Mouse (Mus musculus) retina, adult 2 months (tissue): ENCODE measurements around the gene Bsn.

Source experiments
- DNase-seq: peaks from one replicate; pipeline ENCODE4 v3.0.0-alpha.2; 2012; ENCODE audit warnings: low read depth, low spot score

Bsn gene

DNA sequence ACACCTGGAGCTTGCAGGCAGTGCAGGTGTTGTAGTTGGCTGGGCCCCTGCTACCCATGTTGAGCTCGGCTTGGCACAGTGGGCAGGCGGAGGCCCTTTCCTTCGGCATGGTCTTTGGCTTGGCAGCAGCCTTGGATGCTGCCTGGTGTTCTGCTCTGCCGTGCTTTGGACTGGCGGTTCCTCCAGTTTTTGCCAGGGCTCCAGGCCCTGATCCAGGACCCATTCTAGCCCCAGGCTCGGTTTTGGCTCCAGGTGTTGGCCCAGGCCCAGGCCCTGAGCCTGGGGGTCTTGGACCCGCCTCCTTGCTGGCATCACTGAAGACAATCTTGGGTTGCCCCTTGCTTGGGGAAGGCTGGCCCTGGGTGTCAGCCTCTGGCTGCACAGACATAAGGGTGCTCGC, 64.5 kb downstream of the Bsn start:
- DNase-seq = no peak

DNA sequence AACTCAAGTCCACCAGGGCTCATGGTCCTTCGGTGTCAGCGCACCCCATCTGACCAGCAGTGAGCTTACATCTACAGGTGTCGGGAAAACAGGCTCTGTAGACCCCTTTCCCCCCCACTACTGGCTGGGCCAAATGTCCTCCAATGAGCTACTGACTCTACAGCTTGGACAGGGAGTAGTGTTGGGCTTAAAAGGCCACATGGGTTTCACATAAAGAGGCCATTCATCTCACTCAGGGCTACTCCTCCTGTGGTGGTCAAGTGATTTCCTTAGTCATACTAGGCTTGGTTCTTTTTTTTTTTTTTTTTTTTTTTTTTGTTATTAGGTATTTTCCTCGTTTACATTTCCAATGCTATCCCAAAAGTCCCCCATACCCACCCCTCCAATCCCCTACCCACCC, 66.3 kb downstream of the Bsn start:
- DNase-seq = no peak

DNA sequence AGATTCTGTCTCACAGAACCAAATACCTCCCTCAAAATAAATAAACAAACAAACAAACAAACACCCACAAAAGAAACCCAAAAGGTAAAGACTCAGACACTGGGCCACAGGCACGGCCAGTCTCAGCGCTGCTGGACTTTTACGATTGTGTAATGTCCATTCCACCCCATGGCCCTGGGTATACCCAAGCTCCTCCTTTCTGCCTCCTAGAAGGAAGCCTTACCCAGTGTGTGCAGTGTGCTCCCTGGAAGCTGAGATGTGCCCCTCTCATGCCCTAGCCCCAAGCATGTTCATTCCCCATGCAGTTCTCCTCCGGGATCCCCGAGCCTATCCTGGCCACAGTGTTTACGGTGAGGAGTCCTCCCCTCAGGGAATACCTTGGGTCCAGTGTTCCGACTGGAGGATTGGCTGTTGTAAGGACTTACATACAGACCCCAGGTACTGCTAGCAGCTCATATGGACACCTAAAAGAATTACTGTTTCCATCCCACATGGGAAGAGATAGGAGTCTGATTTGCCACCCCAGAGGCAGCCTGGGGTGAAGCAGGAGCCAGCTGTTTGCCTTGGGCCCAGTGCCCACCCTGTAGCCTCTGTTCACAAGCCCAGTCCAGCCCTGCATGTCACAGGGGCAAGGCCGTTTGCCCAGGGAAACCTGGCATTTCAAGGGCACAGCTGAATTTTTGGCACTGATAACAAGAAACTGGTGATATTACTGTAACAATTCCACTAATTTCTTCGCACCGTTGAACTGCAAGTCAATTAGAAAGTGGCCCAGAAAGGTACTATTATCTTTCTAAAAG, 68.8 kb downstream of the Bsn start:
- no peak for DNase-seq

DNA sequence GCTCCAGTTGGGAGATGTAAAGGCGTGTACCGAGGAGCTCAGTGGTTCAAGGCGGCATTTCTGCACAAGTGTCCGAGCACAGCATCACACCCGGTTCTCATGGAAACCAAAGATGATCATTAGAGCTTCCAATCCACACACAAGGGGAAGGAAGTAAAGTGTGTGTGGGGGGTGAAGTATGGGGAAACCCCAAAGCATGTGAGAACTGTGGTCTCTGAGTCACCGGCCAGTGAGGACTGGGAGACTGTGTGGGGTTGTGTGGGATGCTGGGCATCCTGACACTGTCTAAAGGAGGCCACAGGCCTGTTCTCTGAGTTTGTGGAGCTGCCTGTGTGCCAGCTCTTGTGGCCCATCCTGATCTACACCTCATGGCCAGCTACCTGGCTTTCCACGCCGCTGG, 69.5 kb downstream of the Bsn start:
- DNase-seq = no peak

DNA sequence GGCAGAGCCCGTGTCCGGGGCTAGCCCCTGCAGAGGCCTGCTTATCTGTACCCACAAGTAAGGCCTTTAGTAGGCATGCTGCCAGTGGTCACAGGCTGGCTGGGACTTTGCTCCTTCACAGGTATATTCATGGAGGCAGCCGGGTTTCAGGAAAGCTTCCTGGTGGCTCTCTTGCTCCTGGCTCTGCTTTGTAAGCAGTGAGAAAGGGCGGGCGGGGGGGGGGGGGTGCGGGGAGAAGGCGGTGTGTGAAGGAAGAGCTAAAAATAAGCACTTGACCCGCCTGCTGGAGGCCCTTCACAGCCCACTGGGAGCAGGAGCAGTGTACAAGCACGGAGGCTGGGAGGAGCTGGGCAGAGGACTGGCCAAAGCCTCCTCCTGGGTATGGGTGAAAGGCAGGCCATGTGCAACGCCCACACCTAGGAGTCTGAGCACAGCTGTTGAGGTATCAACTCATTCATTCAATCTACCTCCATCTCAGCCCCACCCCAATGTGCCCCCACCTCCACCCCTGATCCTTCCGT, 70.2 kb downstream of the Bsn start:
- DNase-seq = no peak

DNA sequence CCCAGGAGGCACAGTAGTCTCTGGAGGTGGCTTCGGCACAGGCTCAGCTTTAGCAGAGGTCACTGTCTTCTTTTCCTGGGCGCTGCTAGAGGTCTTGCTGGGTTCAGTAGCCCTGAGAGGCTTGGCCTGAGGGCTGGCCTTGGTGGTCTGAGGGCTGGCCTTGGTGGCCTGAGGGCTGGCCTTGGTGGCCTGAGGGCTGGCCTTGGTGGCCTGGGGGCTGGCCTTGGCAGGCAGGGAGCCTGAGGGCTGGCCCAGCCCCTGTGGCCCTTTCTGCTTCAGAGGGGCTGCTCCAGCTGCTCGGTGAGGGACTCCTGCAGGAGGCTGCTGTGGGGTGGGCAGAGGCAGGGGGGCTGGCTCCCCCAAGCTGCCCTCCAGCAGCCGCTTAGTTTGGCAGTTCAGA, 73.0 kb downstream of the Bsn start:
- no peak for DNase-seq

DNA sequence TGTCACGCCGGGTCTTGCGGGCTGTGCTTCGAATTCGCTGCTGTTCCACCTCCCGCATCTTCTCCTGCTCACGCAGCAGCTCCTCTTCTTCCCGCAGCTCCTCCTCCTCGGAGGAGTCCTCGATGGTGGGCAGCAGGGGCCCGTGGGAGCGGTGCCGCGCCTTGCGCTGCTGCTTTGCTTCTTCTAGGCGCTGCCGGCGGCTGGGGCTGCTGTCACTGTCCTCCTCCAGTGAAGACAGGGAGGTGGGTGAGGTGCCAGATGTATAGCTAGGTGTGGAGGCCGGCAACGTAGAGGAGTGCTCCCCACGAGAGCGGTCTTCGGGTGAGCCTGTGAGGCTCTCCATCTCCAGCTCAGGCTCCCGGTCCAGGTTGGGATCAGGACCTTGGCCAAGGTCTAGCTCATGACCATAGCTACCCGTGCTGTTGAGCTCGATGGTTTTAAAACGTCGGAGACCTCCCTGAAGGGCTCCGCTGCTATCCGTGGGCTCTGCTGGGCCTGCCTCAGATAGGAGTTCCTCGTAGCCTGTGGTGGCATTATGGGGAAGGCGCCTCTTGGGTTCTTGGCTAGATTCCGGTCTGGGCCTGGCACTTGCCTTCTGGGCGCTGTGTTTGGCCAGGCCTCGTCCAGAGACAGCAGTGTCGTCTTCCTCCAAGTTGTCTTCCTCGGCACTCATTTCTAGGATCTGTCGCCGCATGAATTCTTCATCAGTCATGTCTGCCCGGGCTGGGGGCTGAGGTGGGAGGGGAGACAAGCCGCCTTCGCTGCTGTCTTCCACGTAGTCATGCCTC, 74.7 kb downstream of the Bsn start:
- no peak for DNase-seq

DNA sequence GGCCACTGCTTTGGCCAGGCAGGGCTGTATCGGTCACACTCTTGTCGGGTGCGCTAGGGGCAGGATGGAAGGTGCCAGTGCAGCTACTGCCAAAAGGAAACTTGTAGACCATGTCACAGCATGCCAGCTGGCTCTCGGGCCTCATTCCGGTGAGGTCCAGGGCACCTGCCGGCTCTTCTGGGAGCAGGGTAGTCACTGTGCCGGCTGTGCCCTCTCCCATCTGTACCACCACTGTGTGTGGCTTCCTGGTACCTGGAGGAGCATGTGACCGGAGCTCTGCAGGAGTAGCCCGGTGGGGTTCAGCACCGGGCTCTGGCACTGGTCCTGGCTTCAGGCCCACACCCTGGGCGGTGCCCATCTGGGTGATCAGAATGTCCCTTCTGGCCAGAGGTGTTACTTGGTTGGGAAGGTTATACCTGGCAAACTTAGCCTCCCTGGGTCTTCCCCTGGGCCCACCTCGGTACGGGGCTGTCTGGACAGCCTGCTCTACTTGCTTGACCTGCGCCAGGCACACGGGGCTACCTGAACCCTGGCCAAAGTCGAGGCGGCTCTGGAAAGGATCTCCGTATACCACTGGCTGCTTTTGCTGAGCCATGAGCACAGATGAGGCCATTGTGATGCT, 77.4 kb downstream of the Bsn start:
- DNase-seq = no peak

DNA sequence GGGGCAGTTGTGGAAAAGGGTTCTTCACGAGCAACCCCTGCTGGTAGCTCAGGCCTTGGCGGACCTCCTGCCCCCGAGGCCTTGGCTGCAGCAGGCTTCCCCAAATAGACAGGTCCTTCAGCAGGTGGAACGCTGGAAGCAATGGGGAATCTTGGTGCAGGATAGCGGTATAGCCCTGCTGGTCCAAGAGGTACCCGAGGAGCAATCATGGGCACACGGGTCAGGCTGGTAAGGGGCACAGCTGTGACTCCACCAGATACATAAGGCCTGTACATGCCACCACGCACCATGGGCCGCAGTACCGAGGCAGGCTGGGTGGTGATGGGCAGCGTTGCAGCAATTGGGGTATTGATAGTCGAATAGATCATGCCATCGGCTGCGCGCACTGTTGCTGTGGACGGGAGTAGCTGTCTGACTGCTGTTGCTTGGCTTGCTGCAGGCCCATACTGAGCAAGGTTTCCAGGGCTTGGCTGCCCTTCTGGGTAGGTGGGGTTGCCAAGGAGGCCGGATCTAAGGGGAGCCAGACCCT, 78.5 kb downstream of the Bsn start:
- DNase-seq = no peak

DNA sequence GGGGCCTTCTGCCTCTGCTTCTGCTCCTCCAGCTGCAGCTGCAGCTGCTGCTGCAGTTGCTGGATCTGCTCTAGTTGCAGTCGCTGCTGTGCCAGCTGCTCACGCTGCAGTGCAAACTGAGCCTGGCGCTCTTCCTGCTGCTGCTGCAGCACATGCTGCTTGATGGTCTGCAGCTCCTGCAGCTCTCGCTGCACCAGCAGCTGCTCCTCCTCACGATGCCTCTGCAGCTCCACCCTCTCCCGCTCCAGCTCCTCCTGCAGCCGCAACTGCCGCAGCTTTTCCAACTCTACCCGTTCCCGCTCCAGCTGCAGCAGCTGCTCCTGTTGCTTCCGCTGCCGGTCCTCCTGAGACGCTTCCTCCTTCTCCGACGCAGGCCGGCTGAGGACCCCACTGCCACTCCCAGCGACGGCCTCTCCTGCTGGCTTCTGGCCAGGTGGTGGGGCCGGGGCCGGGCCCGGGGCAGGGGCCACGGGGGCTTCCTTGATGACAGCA, 79.0 kb downstream of the Bsn start:
- DNase-seq = no peak

DNA sequence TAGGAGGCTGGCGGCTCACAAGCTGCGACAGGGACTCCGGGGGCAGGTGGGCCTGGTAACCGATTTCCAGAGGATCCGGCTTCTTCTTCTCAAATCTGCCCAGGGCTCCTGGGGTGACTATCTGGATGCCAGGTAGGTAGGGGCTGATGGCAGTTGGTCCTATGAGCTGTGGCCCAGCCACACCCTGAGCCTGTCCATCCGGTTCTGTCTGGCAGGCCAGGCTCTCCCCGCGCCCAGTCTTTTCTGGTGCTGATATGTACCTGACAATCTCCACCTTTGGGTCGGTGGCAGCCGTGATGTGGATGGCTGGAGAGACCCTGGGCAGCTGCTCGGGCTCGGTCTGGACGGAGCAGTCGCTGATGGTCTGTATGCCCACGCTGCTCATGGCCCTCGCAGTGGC, 80.0 kb downstream of the Bsn start:
- no peak for DNase-seq

DNA sequence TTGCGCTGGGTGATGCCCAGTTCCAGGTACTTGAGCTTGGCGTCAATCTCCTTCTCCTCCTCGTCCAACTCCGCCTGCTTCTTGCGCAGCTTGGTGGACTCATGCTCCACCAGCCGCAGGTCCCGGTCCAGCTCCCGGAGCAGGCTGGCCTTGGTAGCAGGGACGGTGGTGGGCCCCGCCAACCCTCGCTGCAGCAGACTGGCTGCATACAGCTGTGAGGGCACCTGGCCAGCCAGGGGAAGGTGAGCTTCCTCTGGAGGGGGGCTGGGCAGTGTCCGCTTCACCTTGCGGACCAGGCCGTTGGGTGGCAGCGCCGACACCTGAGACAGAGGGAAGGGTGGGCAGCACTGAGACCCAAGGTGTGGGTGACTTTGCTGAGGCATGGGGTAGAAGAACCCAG, 82.3 kb downstream of the Bsn start:
- no peak for DNase-seq

DNA sequence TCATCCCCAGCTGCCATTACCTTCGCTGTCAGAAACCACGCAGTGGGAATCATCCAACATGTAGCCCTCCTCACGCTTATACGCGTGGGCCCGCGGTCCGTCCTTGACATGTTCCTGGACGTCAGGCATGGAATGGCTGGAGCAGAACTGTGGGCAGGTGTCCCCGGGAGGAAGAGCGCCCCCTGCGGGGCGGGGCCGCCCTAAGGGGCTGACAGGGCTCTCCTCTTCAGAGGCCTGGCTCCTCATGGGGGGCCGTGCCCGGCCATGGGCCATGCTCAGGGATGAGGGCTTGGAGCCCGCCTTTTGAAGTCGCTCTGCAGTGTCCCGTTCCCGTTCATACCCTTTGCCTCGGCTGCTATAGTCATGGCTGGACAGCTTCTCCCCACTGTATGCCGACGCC, 84.1 kb downstream of the Bsn start:
- no peak for DNase-seq

DNA sequence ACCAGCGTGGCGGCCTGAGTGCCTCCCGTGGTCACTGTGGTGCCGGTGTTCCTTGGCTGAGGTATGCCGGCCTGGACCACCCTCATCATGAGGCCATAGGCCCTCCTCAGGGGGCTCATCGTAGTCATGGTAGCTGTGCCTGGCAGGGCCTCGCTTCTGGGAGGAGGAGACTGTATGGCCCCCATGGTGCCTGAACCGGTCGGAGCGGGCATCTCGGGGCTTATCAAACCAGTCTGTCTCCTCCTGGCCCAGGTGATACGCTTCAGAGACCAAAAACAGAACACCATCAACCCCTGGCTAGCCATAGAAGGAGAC, 84.7 kb downstream of the Bsn start:
- DNase-seq = no peak

DNA sequence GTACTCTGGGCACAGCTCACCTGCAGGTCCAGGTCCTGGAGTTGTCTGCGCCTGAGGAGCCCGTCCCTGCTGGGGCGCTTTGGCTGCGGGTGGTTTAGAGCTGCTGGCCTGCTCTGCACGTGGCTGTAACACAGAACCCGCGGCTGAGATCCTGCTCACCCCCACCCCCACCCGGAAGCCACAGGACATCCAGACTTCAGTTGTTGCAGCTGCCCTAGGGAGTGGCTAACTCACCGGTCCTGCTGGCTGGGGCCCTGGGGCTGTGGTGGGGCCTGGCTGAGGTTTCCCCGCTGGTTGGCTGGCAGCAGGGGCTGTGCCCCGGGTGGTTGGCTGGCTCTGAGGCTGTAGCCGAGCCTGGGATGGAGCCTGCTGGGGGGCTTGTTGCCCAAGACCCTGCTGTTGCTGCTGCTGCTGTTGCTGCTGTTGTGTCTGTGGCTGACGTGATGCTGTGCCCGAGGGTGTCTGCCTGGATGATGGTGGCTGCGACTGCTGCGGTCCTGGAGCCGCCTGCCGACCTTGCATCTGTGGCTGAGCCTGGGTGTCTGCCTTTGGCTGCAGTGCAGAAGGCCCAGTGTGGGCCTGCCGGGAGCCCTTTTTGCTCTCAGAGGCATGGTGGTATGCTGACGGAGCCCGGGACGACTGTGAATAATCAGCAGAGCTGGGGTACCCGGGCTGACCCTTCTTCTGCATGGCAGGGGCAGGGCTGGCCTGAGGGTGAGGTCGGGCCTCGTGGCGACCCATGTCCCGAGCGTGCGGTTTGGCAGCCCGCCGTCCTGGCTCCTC, 85.2 kb downstream of the Bsn start:
- DNase-seq = no peak

DNA sequence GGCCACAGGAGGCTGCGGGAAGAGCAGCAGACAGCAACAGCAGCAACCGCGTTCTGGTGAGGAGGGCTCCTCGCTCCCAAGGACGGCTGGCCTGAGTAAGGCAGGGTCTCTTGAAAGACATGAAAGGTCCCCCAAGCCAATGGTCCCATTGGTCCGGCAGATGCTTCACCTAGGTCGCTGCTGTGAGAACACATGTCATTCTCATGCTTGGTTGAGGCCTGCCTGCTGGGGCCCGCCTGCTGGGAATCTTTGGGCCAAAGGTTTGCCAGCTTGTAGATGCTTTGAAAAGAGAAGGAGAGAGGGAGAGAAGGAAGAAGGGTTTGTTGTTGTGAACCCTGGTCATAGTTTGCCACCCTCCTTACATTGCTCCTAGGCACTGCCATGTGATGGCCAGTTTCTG, 90.6 kb downstream of the Bsn start:
- no peak for DNase-seq

DNA sequence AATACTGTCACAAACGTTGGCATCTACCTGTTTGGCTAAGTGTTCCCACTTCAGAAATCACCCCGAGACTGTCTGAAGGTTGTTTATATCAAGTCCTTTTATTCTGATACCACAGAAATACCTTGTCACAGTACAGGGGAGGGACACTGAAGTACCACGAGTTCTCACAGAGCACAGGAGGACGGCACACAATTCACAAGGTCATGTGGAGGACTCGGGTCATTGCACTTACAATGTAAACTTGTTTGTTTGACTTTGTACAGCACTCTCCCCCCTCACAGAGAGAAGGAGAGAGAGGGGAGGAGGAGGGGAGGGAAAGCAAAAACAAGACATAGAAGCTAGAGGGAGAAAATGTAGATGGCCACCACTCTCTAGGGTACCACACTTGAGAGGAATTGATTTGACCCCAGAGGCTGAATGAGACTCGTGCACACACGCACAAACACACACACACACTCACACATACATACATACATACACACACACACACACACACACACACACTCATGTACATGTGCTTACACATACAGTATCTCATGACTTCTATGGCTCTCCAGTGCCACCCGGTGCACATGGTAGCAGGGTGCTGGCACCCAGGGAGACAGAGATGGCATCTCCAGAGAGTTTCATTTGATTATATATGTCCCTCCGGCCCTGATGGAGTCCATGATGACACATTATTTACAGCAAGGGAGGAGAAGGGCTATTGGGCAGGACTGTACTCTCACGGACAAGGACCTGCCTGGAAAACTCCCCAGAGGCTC, 94.1 kb downstream of the Bsn start:
- DNase-seq = no peak

DNA sequence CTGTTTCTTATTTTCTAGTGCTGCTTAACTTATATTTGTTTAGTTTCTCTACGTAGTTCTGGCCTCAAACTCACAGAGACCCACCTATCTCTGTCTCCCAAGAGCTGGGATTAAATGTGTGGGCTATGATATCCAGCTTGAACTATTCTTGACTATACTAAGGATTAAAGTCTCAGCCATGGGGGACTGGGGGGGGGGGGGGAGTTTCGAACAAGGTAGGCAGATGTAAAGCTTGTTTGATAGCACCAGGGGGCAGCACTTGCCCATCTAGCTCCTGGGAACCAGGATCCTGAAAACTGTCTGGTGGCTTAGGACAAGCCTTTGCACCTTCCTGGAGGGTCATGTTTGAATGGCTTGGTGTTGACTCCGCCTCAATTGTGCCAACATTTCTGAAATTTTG, 94.7 kb downstream of the Bsn start:
- peak; percentile 76 for DNase-seq

DNA sequence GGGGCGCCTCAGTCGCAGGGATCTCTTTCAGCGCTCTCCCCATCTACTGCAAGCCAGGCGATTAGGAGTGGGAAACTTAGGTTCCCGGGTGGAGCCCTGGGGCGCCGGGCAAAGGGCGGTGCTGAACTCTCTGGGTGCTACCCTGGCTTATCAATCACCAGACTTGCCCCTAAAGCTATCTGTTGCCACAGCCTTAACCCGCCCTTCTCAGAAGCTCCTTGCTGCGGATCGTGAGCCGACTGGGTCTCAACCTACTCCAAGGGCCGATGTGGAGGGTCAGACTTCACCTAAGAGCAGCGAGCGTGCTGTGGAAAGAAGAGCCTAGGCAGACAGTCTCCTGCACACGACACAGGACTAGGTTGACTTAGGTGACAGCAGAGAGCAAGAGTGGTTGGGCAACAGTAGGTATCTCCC, 95.2 kb downstream of the Bsn start:
- DNase-seq = no peak

DNA sequence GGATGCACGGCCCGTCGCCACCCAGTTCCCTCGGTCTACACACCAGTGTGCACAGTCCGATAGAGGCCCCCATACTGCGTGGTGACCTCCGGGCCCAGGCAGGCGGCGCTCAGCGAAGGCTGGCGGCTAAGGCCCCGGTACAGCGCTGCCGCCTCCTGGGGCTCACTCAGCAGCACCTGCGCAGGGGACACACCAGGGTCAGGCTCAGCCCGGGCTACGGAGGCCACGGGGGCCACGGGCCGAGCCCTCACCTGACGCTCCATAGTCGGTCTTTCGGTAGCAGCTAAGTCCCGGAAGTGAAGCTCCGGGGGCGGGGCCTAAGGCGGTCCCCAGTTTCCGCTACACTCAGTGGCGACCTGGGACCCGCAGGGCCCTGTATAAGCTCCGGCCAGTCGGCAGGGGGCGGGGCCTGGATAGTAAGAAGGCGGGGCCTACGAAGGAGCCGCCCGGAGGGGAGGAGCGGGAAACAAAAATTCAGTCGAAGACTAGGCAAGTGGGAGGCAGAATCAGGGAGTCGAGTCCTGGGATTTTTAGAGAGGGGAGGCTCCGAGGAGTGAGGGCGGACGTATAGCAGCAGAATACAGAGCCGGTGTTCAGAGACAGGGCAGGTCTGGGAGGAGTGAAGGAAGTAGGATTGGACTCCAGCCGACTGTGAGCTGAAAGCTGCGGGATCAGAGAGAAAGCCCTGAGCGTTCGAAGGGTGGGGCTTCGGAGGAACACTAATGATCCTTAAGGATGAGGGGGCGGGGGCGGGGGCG, 95.8 kb downstream of the Bsn start, which contains the start of gene Apeh:
TSS of gene Apeh (minus strand) at position 423 of the 758 bp plus-strand sequence.
- peak; percentile 85 for DNase-seq
